Mouse (Mus musculus) cerebellum, adult 2 months (tissue): ENCODE measurements around the gene Asic1.

Experiments
- CTCF ChIP-seq: fragments of 200-500 bp; IDR thresholded peaks from 2 replicates; pipeline ENCODE4 v1.5.1; 2011; ENCODE audit warnings: low read depth, mild to moderate bottlenecking, control low read depth, low read length, moderate library complexity, borderline replicate concordance; ENCODE audit not compliant: insufficient read depth
- POLR2A ChIP-seq: fragments of 200-500 bp; IDR thresholded peaks from 2 replicates; pipeline ENCODE4 v1.6.1; 2011; ENCODE audit warnings: low read length, control low read depth, borderline replicate concordance; ENCODE audit not compliant: insufficient read depth

GRCm38 (mm10) chr15:99726549-99726948, 56.4 kb downstream of the Asic1 start:
- TF ChIP-seq CTCF (no peak), POLR2A (no peak)
